Mouse (Mus musculus): Measurements from ENCODE around the gene Atp6v0d1.

DNA sequence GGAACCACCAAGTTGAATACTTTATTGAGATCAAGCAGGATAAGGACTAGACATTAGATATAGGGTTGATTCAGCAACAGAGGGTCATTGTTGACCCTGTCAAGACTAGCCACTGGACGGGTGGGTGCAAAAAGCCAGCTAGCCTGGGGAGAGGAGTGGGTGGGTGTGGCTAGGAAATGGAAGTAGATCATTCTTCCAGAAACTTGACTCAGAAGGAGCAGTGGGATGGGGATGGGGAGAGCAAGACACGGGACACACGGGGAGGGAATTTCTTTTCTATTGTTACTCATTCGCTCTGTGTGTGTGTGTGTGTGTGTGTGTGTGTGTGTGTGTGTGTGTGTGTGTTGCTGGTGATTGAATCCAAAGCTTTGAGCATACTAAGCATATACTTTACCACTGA is 43.9 kb upstream of the Atp6v0d1 start:
- TF ChIP-seq MEF2A (IDR thresholded peaks at IDR 0.05; ENCODE audit: extremely low read depth, insufficient replicate concordance, low read depth, low read length, poor library complexity, severe bottlenecking) (no peak), MYB (IDR thresholded peaks at IDR 0.05; ENCODE audit: low read depth, low read length) (no peak), CHD1 (IDR thresholded peaks at IDR 0.05; ENCODE audit: low read depth, low read length) (peak; percentile 65; the same call in 1 of the 2 replicates), NELFE (IDR thresholded peaks at IDR 0.05; ENCODE audit: low read depth, low read length) (no peak), CTCF (IDR thresholded peaks at IDR 0.05 in 2 of 3, conservative IDR thresholded peaks at IDR 0.05 in 1 of 3; ENCODE audit: control insufficient read depth in 1 of 3, insufficient read depth in 1 of 3, low read depth in 2 of 3, low read length in 3 of 3, poor library complexity in 1 of 3, severe bottlenecking in 1 of 3) (no peak), POLR2A (IDR thresholded peaks at IDR 0.05; ENCODE audit: control insufficient read depth in 1 of 2, insufficient read depth in 1 of 2, low read depth in 1 of 2, low read length in 2 of 2, poor library complexity in 1 of 2) (no peak)

Measured in MEL (cell line).